Mouse (Mus musculus) kidney, adult 9 months (tissue): ENCODE measurements around the gene Cfap61.

Experiments used
- DNase-seq: peaks from one replicate; pipeline ENCODE4 v3.0.0; 2022

Gene Cfap61

GRCm38 (mm10) chr2:146262215-146262614 lies 327.6 kb downstream of the Cfap61 start:
- DNase-seq, result no peak

GRCm38 (mm10) chr2:146262966-146263365 lies 328.4 kb downstream of the Cfap61 start:
- no peak for DNase-seq
